Mouse (Mus musculus): ENCODE results near the gene Arl5a.

The Arl5a gene

DNA sequence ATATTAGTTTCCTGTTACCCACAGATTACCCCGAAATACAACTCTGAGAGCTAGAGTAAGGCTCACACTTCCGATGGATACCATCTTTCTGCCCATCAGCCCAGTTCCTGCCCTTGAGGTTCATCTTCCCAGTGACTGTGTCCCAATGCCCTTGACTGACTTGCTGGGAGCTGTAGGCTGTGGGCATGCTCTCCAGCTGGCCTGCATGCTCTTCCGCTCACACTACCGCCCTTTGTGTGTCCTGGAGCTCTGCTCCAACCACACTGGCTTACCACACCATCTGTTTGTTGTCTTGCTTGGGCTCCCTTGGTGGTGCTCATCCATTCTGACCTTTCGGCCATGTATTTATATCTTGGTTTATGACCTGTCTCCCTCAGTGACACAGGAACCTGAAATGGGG lies 57.0 kb downstream of the Arl5a start:
- no peak for DNase-seq (ENCODE audit: low read depth in 1 of 2, low spot score in 2 of 2)

DNA sequence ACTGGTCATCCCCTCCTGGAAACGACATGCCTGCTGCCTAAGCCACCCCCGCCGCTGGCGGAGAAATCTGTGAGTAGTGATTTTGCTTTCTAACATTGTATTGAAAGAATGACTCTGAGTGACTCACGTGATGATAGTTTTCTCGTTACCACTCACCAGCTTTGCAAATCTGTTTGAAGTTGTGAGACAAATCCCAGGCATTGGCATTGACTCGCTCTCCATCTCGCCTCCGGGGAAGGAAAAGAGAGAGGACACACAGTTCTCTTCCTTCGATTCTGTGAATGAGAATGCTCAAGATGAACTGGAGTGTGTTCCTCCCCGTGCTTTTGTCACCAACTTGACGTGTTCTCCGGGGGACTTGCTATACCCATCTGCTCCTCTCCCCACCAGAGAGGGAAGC lies 57.5 kb downstream of the Arl5a start:
- DNase-seq (ENCODE audit: low read depth in 1 of 2, low spot score in 2 of 2), result no peak

DNA sequence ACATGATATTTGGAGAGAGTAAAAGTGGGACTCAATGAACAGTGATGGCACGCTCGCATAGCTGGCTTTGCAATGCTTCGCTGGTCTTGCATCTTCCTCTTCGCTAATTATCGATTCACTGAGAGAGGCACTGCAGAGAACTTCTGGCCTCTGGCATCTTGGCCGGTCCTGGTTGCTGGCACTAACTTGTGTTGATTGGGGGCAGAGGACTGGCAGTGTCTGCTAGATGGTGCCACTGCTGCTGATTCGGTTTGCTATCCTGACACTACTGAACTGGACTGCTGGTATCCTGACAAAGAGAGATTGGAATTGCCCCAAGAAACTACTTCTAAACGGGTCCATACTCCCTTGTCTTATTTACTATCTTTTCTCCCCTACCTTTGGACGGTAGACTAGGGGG lies 63.6 kb downstream of the Arl5a start:
- DNase-seq (ENCODE audit: low read depth in 1 of 2, low spot score in 2 of 2), result no peak

- no peak for DNase-seq (ENCODE audit: low read depth in 1 of 2, low spot score in 2 of 2)
These were observed 65.0 kb downstream of the Arl5a start for GRCm38 (mm10) chr2:52359722-52360121.

- no peak for DNase-seq (ENCODE audit: low read depth in 1 of 2, low spot score in 2 of 2)
These were observed 66.5 kb downstream of the Arl5a start for GRCm38 (mm10) chr2:52358156-52358555.

DNA sequence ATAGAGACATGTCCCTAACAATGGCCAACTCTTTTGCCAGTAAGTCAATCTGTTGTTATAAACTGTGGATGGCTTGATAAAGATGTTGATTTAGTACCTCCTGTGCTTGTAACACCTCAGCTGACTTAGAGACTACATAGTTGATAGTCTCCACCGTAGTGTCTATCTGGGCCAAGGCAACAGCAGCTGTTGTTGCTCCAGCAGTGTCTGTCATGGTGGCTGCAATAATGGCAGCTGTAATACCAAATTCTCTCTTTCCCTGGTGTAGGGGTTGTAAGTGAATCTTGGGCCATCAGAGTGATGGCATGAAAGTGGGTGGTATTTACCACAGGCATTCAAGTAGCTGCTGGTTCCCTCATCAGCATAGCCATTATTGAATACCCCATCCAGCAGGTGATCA lies 73.7 kb downstream of the Arl5a start:
- DNase-seq (ENCODE audit: low read depth in 1 of 2, low spot score in 2 of 2), result no peak

Data from monocyte, adult 2 months (primary cell).